Mouse (Mus musculus) myocyte (in vitro differentiated cells): Measurements from ENCODE around the gene Sorcs2.
A peak's percentile ranks its signal among the peaks of the same experiment; 100 is the strongest.

Experiments
- CEBPB ChIP-seq: IDR thresholded peaks from 2 replicates; pipeline ENCODE4 v1.6.1; 2011; ENCODE audit warnings: mild to moderate bottlenecking, moderate library complexity; ENCODE audit not compliant: poor library complexity, insufficient read depth, severe bottlenecking
- E2F4 ChIP-seq: IDR thresholded peaks from one replicate; pipeline ENCODE4 v1.6.1; 2011; ENCODE audit warnings: mild to moderate bottlenecking, control low read depth, moderate library complexity; ENCODE audit not compliant: insufficient read depth
- MAX ChIP-seq: IDR thresholded peaks from one replicate; pipeline ENCODE4 v1.6.1; 2011; ENCODE audit warnings: low read depth, mild to moderate bottlenecking, control low read depth
- MYOG ChIP-seq, 3 experiments: IDR thresholded peaks; one replicate each; pipeline ENCODE4 v1.6.1; 2011; ENCODE audit warnings: control low read depth in 2 of 3, low read depth in 2 of 3, mild to moderate bottlenecking in 2 of 3; ENCODE audit not compliant: insufficient read length in 2 of 3, control insufficient read depth in 1 of 3, insufficient read depth in 1 of 3
- POLR2A ChIP-seq: IDR thresholded peaks from one replicate; pipeline ENCODE4 v1.6.1; 2011; ENCODE audit warnings: low read depth, mild to moderate bottlenecking, control low read depth, moderate library complexity; ENCODE audit not compliant: insufficient read length
- POLR2AphosphoS2 ChIP-seq: IDR thresholded peaks from one replicate; pipeline ENCODE4 v1.6.1; 2011; ENCODE audit warnings: low read depth, control low read depth; ENCODE audit not compliant: insufficient read length
- TCF12 ChIP-seq: IDR thresholded peaks from one replicate; pipeline ENCODE4 v1.6.1; 2011; ENCODE audit warnings: mild to moderate bottlenecking, control low read depth; ENCODE audit not compliant: poor library complexity, insufficient read depth, severe bottlenecking
- USF1 ChIP-seq: IDR thresholded peaks from one replicate; pipeline ENCODE4 v1.6.1; 2011; ENCODE audit warnings: low read depth, mild to moderate bottlenecking, control low read depth, moderate library complexity

DNA sequence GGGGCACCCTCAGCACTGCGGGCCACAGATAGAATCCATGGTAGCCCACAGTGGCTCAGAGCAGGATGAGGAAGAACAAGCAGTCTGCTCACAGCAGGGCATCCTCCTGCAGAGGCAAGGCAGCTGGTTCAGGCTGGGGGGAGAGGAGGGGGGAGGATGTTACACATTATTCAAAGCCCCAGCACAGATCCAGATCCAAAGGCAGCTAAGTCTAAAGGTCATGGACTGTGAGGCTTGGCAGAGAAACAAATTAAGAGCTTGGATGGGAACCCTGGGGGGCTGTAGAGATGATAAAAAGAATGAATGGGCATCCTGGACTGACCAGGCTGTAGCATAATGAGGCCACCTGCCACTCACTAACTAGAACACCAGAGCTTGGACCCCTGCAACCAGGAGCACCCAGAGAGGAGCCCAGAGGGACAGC lies 28.7 kb downstream of the Sorcs2 start:
- TF ChIP-seq POLR2A (no peak), USF1 (no peak), MAX (no peak), POLR2AphosphoS2 (no peak), E2F4 (no peak), TCF12 (no peak), MYOG (IDR thresholded peaks at IDR 0.05; ENCODE audit: control insufficient read depth in 1 of 3, insufficient read depth in 1 of 3, insufficient read length in 2 of 3, low read depth in 2 of 3) (peak in 1 of 3 experiments; percentile 39), CEBPB (no peak)
